In genomic region chr7:19246855-19247254, GRCm38 (mm10) we compare ENCODE assay signal across 30 mouse cellular contexts. TPM values are rescaled to one million over a fixed set of nuclear protein-coding genes. Genes with fewer than 3 reads are reported as not detected.
DNase-seq lines count a peak whose midpoint lies in the region; ATAC-seq and TF ChIP-seq lines count a peak whose summit lies in the region.
"Had no signal": no experiment of that assay in that cellular context is flagged by ENCODE, and none has a peak within 500 bp of the region (broad histone marks: within the 10 kb centered on the region; RNA-seq: fewer than 3 reads in every experiment).

No protein-coding gene starts in this region.

- H3K4me3 ChIP-seq in stomach, embryonic 15.5 days (replicated peaks) = no peak overlapping the region
- no peak overlapping the region for H3K4me3 ChIP-seq in stomach, postnatal 0 days (ENCODE audit: low read depth, low read length)
- no peak overlapping the region for H3K4me3 ChIP-seq in liver, embryonic 15.5 days (replicated peaks)
- H3K4me3 ChIP-seq in forebrain, embryonic 16.5 days (replicated peaks; ENCODE audit: low read length) = no peak overlapping the region
- H3K4me3 ChIP-seq: embryonic facial prominence, embryonic 12.5 days; forebrain, embryonic 12.5 days; limb, embryonic 10.5 days; limb, embryonic 15.5 days; lung, embryonic 15.5 days; midbrain, embryonic 13.5 days; neural tube, embryonic 13.5 days had no signal

- no peaks in the 10 kb centered on the region for H3K4me1 ChIP-seq in stomach, embryonic 15.5 days
- H3K4me1 ChIP-seq in stomach, postnatal 0 days (replicated peaks; ENCODE audit: control insufficient read depth, insufficient read depth) = no peaks in the 10 kb centered on the region
- H3K4me1 ChIP-seq in liver, embryonic 15.5 days (replicated peaks) = peaks cover 49% of the 10 kb centered on the region
- no peaks in the 10 kb centered on the region for H3K4me1 ChIP-seq in forebrain, embryonic 16.5 days (replicated peaks; ENCODE audit: control insufficient read depth, insufficient read depth, low read length)
- H3K4me1 ChIP-seq: embryonic facial prominence, embryonic 12.5 days; forebrain, embryonic 12.5 days; limb, embryonic 15.5 days; lung, embryonic 15.5 days; midbrain, embryonic 13.5 days; neural tube, embryonic 13.5 days had no signal

- ATAC-seq in stomach, embryonic 15.5 days (ENCODE audit: insufficient read depth, low FRiP score, low read depth) = peak; percentile 52; the same call in 1 of the 2 replicates
- ATAC-seq in stomach, postnatal 0 days (ENCODE audit: low FRiP score, low TSS enrichment) = no peak
- peak; percentile 79 for ATAC-seq in liver, embryonic 15.5 days (ENCODE audit: insufficient read depth)
- ATAC-seq in forebrain, embryonic 16.5 days = no peak
- no peak for ATAC-seq in granulocyte monocyte progenitor cell, adult 5-6 weeks (replicated peaks; ENCODE audit: poor library complexity, severe bottlenecking)
- ATAC-seq: hindbrain, embryonic 16.5 days; midbrain, embryonic 13.5 days had no signal

- no peaks in the 10 kb centered on the region for H3K27me3 ChIP-seq in stomach, embryonic 15.5 days (replicated peaks)
- no peaks in the 10 kb centered on the region for H3K27me3 ChIP-seq in stomach, postnatal 0 days (ENCODE audit: control insufficient read depth, insufficient read depth, low read length)
- H3K27me3 ChIP-seq in liver, embryonic 15.5 days = no peaks in the 10 kb centered on the region
- H3K27me3 ChIP-seq in forebrain, embryonic 16.5 days (replicated peaks; ENCODE audit: control insufficient read depth, insufficient read depth, low read length) = no peaks in the 10 kb centered on the region
- H3K27me3 ChIP-seq: embryonic facial prominence, embryonic 12.5 days; forebrain, embryonic 12.5 days; limb, embryonic 15.5 days; lung, embryonic 15.5 days; megakaryocyte, embryonic 14.5 days; midbrain, embryonic 13.5 days; neural tube, embryonic 13.5 days had no signal

- no peak for DNase-seq in stomach, postnatal 0 days (ENCODE audit: low spot score)
- peak; percentile 77 for DNase-seq in liver
- no peak for DNase-seq in gastrocnemius, postnatal 14 days
- no peak for DNase-seq in lung, postnatal 14 days
- DNase-seq: cerebellum, adult 11 months; cerebellum, adult 9-11 months; embryo, embryonic 11 days; gastrocnemius, postnatal 10 days; heart, adult 18-20 months; kidney, adult 18-20 months; kidney, postnatal 4 days; layer of hippocampus, postnatal 36 days; lung, postnatal 36 days had no signal

- intact Hi-C loops in gastrocnemius, postnatal 14 days (cut with DNase I; ENCODE audit: low total_unique reads) = no loop called here

- TF ChIP-seq EP300 in stomach, postnatal 0 days (optimal IDR thresholded peaks at IDR 0.05) = no peak

- TF ChIP-seq CTCF in stomach, postnatal 0 days (IDR thresholded peaks at IDR 0.05; ENCODE audit: low read depth) = no peak

- no peak overlapping the region for H3K27ac ChIP-seq in stomach, embryonic 15.5 days
- no peak overlapping the region for H3K27ac ChIP-seq in stomach, postnatal 0 days (replicated peaks)
- H3K27ac ChIP-seq in liver, embryonic 15.5 days (replicated peaks) = peak overlapping the region; percentile 72
- H3K27ac ChIP-seq in forebrain, embryonic 16.5 days (ENCODE audit: low read length) = no peak overlapping the region
- H3K27ac ChIP-seq: embryonic facial prominence, embryonic 12.5 days; forebrain, embryonic 12.5 days; limb, embryonic 10.5 days; limb, embryonic 15.5 days; lung, embryonic 15.5 days; midbrain, embryonic 13.5 days; neural tube, embryonic 13.5 days had no signal

- H3K4me2 ChIP-seq in stomach, embryonic 15.5 days = no peak overlapping the region
- H3K4me2 ChIP-seq in stomach, postnatal 0 days (replicated peaks; ENCODE audit: low read depth) = no peak overlapping the region
- H3K4me2 ChIP-seq in liver, embryonic 15.5 days = peak overlapping the region; percentile 43
- H3K4me2 ChIP-seq in forebrain, embryonic 16.5 days (ENCODE audit: low read length) = no peak overlapping the region
- H3K4me2 ChIP-seq: embryonic facial prominence, embryonic 12.5 days; forebrain, embryonic 12.5 days; limb, embryonic 15.5 days; lung, embryonic 15.5 days; midbrain, embryonic 13.5 days; neural tube, embryonic 13.5 days had no signal

- no peak overlapping the region for H3K9ac ChIP-seq in stomach, embryonic 15.5 days
- H3K9ac ChIP-seq in stomach, postnatal 0 days (ENCODE audit: low read length) = no peak overlapping the region
- H3K9ac ChIP-seq in liver, embryonic 15.5 days = no peak overlapping the region
- H3K9ac ChIP-seq in forebrain, embryonic 16.5 days (replicated peaks; ENCODE audit: low read depth, low read length) = no peak overlapping the region
- H3K9ac ChIP-seq: embryonic facial prominence, embryonic 12.5 days; forebrain, embryonic 12.5 days; limb, embryonic 15.5 days; lung, embryonic 15.5 days; midbrain, embryonic 13.5 days; neural tube, embryonic 13.5 days had no signal

- H3K36me3 ChIP-seq in stomach, embryonic 15.5 days = peaks cover 18% of the 10 kb centered on the region; the same call in 1 of the 2 replicates
- H3K36me3 ChIP-seq in stomach, postnatal 0 days (ENCODE audit: control insufficient read depth, insufficient read depth, low read length) = peaks cover 4% of the 10 kb centered on the region; the same call in 1 of the 2 replicates
- peaks cover 31% of the 10 kb centered on the region for H3K36me3 ChIP-seq in liver, embryonic 15.5 days (replicated peaks)
- H3K36me3 ChIP-seq in forebrain, embryonic 16.5 days (ENCODE audit: control insufficient read depth, insufficient read depth) = 0 out of 2 replicates have a peak, but pooled peaks cover 2% of the 10 kb centered on the region

- WGBS in stomach, embryonic 15.5 days = 88% methylated on average over 1 of the region's 1 CpGs
- WGBS in stomach, postnatal 0 days = 88% methylated on average over 1 of the region's 1 CpGs
- WGBS in liver, embryonic 15.5 days (ENCODE audit: insufficient replicate concordance) = 72% methylated on average over 1 of the region's 1 CpGs
- 96% methylated on average over 1 of the region's 1 CpGs for WGBS in forebrain, embryonic 16.5 days

- no peaks in the 10 kb centered on the region for H3K9me3 ChIP-seq in stomach, embryonic 15.5 days
- H3K9me3 ChIP-seq in stomach, postnatal 0 days (ENCODE audit: control insufficient read depth, low read length) = no peaks in the 10 kb centered on the region
- no peaks in the 10 kb centered on the region for H3K9me3 ChIP-seq in liver, embryonic 15.5 days (replicated peaks)
- H3K9me3 ChIP-seq in forebrain, embryonic 16.5 days (ENCODE audit: control insufficient read depth, low read length) = no peaks in the 10 kb centered on the region
- H3K9me3 ChIP-seq: embryonic facial prominence, embryonic 12.5 days; forebrain, embryonic 12.5 days; limb, embryonic 10.5 days; limb, embryonic 15.5 days; lung, embryonic 15.5 days; megakaryocyte, embryonic 14.5 days; midbrain, embryonic 13.5 days; neural tube, embryonic 13.5 days had no signal

RNA-seq across cellular contexts. Expression of gene Opa3, which starts 18.7 kb away (rescaled TPM):
- polyA plus RNA-seq in stomach, embryonic 15.5 days (2015; fragmentation: Nextera tagmentation; extraction: Ambion mirVana) = 32.3 and 34.5 TPM in 2 replicates
- polyA plus RNA-seq in stomach, postnatal 0 days (2015; fragmentation: Nextera tagmentation; extraction: Ambion mirVana) = 20.3 and 20.7 TPM in 2 replicates
- polyA plus RNA-seq in liver, embryonic 15.5 days (2015; fragmentation: Nextera tagmentation; extraction: Ambion mirVana) = 15.3 and 16.0 TPM in 2 replicates
- total RNA-seq in gastrocnemius, postnatal 14 days (2021) = 10 to 100 TPM; 35.1 to 43.0 TPM
- 43.5 and 43.8 TPM in 2 replicates for polyA plus RNA-seq in forebrain, embryonic 16.5 days (2015; fragmentation: Nextera tagmentation; extraction: Ambion mirVana)
- total RNA-seq in granulocyte monocyte progenitor cell, adult 5-6 weeks (2014; fragmentation: Nextera tagmentation) = 20.7 and 35.1 TPM in 2 replicates
- total RNA-seq in granulocyte monocyte progenitor cell, adult 5-6 weeks (2017) = 14.6 and 18.3 TPM in 2 replicates

RNA-seq across cellular contexts. Expression of gene Vasp, which starts 24.8 kb away (rescaled TPM):
- 106 and 111 TPM in 2 replicates for polyA plus RNA-seq in stomach, embryonic 15.5 days (2015; fragmentation: Nextera tagmentation; extraction: Ambion mirVana)
- polyA plus RNA-seq in stomach, postnatal 0 days (2015; fragmentation: Nextera tagmentation; extraction: Ambion mirVana) = 108 and 120 TPM in 2 replicates
- 41.2 and 42.4 TPM in 2 replicates for polyA plus RNA-seq in liver, embryonic 15.5 days (2015; fragmentation: Nextera tagmentation; extraction: Ambion mirVana)
- 10 to 100 TPM; 31.0 to 35.1 TPM for total RNA-seq in gastrocnemius, postnatal 14 days (2021)
- 38.0 and 40.3 TPM in 2 replicates for polyA plus RNA-seq in forebrain, embryonic 16.5 days (2015; fragmentation: Nextera tagmentation; extraction: Ambion mirVana)
- 60.7 and 70.5 TPM in 2 replicates for total RNA-seq in granulocyte monocyte progenitor cell, adult 5-6 weeks (2014; fragmentation: Nextera tagmentation)
- 52.8 and 63.3 TPM in 2 replicates for total RNA-seq in granulocyte monocyte progenitor cell, adult 5-6 weeks (2017)

RNA-seq across cellular contexts. Expression of gene Ppm1n, which starts 33.0 kb away (rescaled TPM):
- 0.21 and 0.33 TPM in 2 replicates for polyA plus RNA-seq in stomach, embryonic 15.5 days (2015; fragmentation: Nextera tagmentation; extraction: Ambion mirVana)
- 0.17 and 0.21 TPM in 2 replicates for polyA plus RNA-seq in stomach, postnatal 0 days (2015; fragmentation: Nextera tagmentation; extraction: Ambion mirVana)
- polyA plus RNA-seq in liver, embryonic 15.5 days (2015; fragmentation: Nextera tagmentation; extraction: Ambion mirVana) = 0.05 TPM in 1 of 2 replicates, not detected in the other
- not detected for total RNA-seq in gastrocnemius, postnatal 14 days (2021)
- 0.39 and 0.61 TPM in 2 replicates for polyA plus RNA-seq in forebrain, embryonic 16.5 days (2015; fragmentation: Nextera tagmentation; extraction: Ambion mirVana)
- not detected in 2 replicates for total RNA-seq in granulocyte monocyte progenitor cell, adult 5-6 weeks (2014; fragmentation: Nextera tagmentation)
- not detected in 2 replicates for total RNA-seq in granulocyte monocyte progenitor cell, adult 5-6 weeks (2017)
- total RNA-seq: adrenal gland, adult 18-20 months; gastrocnemius, postnatal 10 days; heart, adult 18-20 months; heart, postnatal 25 days had no signal
- polyA plus RNA-seq: embryonic facial prominence, embryonic 12.5 days; hindbrain, embryonic 11.5 days; kidney, embryonic 16.5 days; lung, embryonic 15.5 days had no signal

RNA-seq across cellular contexts. Expression of gene Gpr4, which starts 34.5 kb away (rescaled TPM):
- 1.5 and 1.6 TPM in 2 replicates for polyA plus RNA-seq in stomach, embryonic 15.5 days (2015; fragmentation: Nextera tagmentation; extraction: Ambion mirVana)
- 0.85 and 1.3 TPM in 2 replicates for polyA plus RNA-seq in stomach, postnatal 0 days (2015; fragmentation: Nextera tagmentation; extraction: Ambion mirVana)
- 0.50 TPM in 2 replicates for polyA plus RNA-seq in liver, embryonic 15.5 days (2015; fragmentation: Nextera tagmentation; extraction: Ambion mirVana)
- total RNA-seq in gastrocnemius, postnatal 14 days (2021) = 1 to 10 TPM; 2.9 to 4.3 TPM
- 2.5 and 2.7 TPM in 2 replicates for polyA plus RNA-seq in forebrain, embryonic 16.5 days (2015; fragmentation: Nextera tagmentation; extraction: Ambion mirVana)
- total RNA-seq in granulocyte monocyte progenitor cell, adult 5-6 weeks (2014; fragmentation: Nextera tagmentation) = not detected in 2 replicates
- total RNA-seq in granulocyte monocyte progenitor cell, adult 5-6 weeks (2017) = not detected in 2 replicates

RNA-seq across cellular contexts. Expression of gene Rtn2, which starts 35.6 kb away (rescaled TPM):
- 10.6 and 13.9 TPM in 2 replicates for polyA plus RNA-seq in stomach, embryonic 15.5 days (2015; fragmentation: Nextera tagmentation; extraction: Ambion mirVana)
- 10.1 and 12.1 TPM in 2 replicates for polyA plus RNA-seq in stomach, postnatal 0 days (2015; fragmentation: Nextera tagmentation; extraction: Ambion mirVana)
- 3.9 and 5.2 TPM in 2 replicates for polyA plus RNA-seq in liver, embryonic 15.5 days (2015; fragmentation: Nextera tagmentation; extraction: Ambion mirVana)
- total RNA-seq in gastrocnemius, postnatal 14 days (2021) = 100 to 1,000 TPM; 800 to 833 TPM
- 127 and 128 TPM in 2 replicates for polyA plus RNA-seq in forebrain, embryonic 16.5 days (2015; fragmentation: Nextera tagmentation; extraction: Ambion mirVana)
- total RNA-seq in granulocyte monocyte progenitor cell, adult 5-6 weeks (2014; fragmentation: Nextera tagmentation) = not detected in 2 replicates
- not detected in 2 replicates for total RNA-seq in granulocyte monocyte progenitor cell, adult 5-6 weeks (2017)

Comparison
In these comparisons a context has a peak if more than half of its experiments do, and no peak if none do; other contexts are left out.
1. ATAC-seq: peak in stomach, embryonic 15.5 days (single experiment) and liver, embryonic 15.5 days (single experiment); none in stomach, postnatal 0 days (single experiment), forebrain, embryonic 16.5 days (single experiment) and granulocyte monocyte progenitor cell, adult 5-6 weeks (single experiment).